Mouse (Mus musculus) forebrain, embryonic 14.5 days (tissue): ENCODE data around the gene Gm5346. TPM values are rescaled to one million over a fixed set of nuclear protein-coding genes. Genes with fewer than 3 reads are reported as not detected.
"Not testable (repeated sequence)": the region's sequence is repeated elsewhere in the genome, so short reads cannot be mapped to it uniquely, and the experiment has no call there.

Source experiments
- ATAC-seq: fragments of 200-750 bp; cut with Nextera tagmentation; 2 replicates; pipeline ENCODE4 v1.8.0; 2017; ENCODE audit warnings: mild to moderate bottlenecking, moderate library complexity
- DNase-seq: peaks from one replicate; pipeline ENCODE4 v3.0.0-alpha.2; 2015; ENCODE audit warnings: low spot score
- H3K27ac ChIP-seq: fragments of 300-500 bp; sonication (generic); 2 replicates; pipeline ENCODE4 v1.5.1; 2014; ENCODE audit warnings: low read depth, mild to moderate bottlenecking, control low read depth, low read length, moderate library complexity
- H3K27me3 ChIP-seq: fragments of 300-500 bp; sonication (generic); replicated peaks from 2 replicates; pipeline ENCODE4 v1.6.1; 2014; ENCODE audit warnings: low read length, control low read depth, mixed read lengths; ENCODE audit not compliant: control insufficient read depth, insufficient read depth
- H3K36me3 ChIP-seq: fragments of 300-500 bp; sonication (generic); 2 replicates; pipeline ENCODE4 v1.6.1; 2014; ENCODE audit warnings: low read length, control low read depth; ENCODE audit not compliant: control insufficient read depth, insufficient read depth
- H3K4me1 ChIP-seq: fragments of 300-500 bp; sonication (generic); 2 replicates; pipeline ENCODE4 v1.6.1; 2014; ENCODE audit warnings: antibody characterized with exemption, low read length, control low read depth; ENCODE audit not compliant: control insufficient read depth, insufficient read depth
- H3K4me2 ChIP-seq: fragments of 300-500 bp; sonication (generic); 2 replicates; pipeline ENCODE4 v1.6.1; 2014; ENCODE audit warnings: mild to moderate bottlenecking, control low read depth, low read length
- H3K4me3 ChIP-seq: fragments of 300-500 bp; sonication (generic); 2 replicates; pipeline ENCODE4 v1.5.1; 2014; ENCODE audit warnings: low read depth, low read length, control low read depth
- H3K9ac ChIP-seq: fragments of 300-500 bp; sonication (generic); 2 replicates; pipeline ENCODE4 v1.6.1; 2014; ENCODE audit warnings: mild to moderate bottlenecking, low read length, control low read depth, moderate library complexity
- H3K9me3 ChIP-seq: fragments of 300-500 bp; sonication (generic); replicated peaks from 2 replicates; pipeline ENCODE4 v1.6.1; 2016; ENCODE audit warnings: low read length, control low read depth, mixed read lengths; ENCODE audit not compliant: control insufficient read depth
- WGBS: fragments of 180-500 bp; shearing (Covaris S2); extraction: QIAGEN DNeasy Blood & Tissue Kit; methylation state at CpG from one replicate; pipeline ENCODE4 v1.1.7; 2014; 5-methylcytosine and 5-hydroxymethylcytosine counted together
- polyA plus RNA-seq: library from polyadenylated mRNA; unstranded; fragments of >200 nt; fragmentation: Nextera tagmentation; extraction: Ambion mirVana; gene quantifications from 2 replicates; pipeline ENCODE4 v1.2.1, GENCODE M21; 2014

Gm5346 gene
- not detected in 2 replicates for polyA plus RNA-seq

GRCm38 (mm10) chr8:43627176-43627575, at the start of gene Gm5346:
TSS of gene Gm5346 (minus strand) at chr8:43627276.
- no peak for ATAC-seq
- WGBS = 89% methylated on average over 3 of the region's 3 CpGs
- H3K9ac ChIP-seq = no peak within 1 kb of the TSS
- no peak within 1 kb of the TSS for H3K4me2 ChIP-seq
- no peak for DNase-seq
- H3K4me1 ChIP-seq = no peaks in the 10 kb centered on the region
- no peaks in the 10 kb centered on the region for H3K36me3 ChIP-seq
- H3K27me3 ChIP-seq = no peaks in the 10 kb centered on the region
- no peak within 1 kb of the TSS for H3K27ac ChIP-seq
- H3K4me3 ChIP-seq = no peak within 1 kb of the TSS
- no peaks in the 10 kb centered on the region for H3K9me3 ChIP-seq

GRCm38 (mm10) chr8:43616046-43616445, 11.0 kb downstream of the Gm5346 start:
- Histone ChIP-seq H3K9me3 (no peaks in the 10 kb centered on the region), H3K9ac (no peak overlapping the region), H3K4me2 (no peak overlapping the region), H3K36me3 (no peaks in the 10 kb centered on the region), H3K4me1 (no peaks in the 10 kb centered on the region), H3K27ac (no peak overlapping the region), H3K4me3 (no peak overlapping the region), H3K27me3 (no peaks in the 10 kb centered on the region)
- WGBS = 74% methylated on average over 1 of the region's 1 CpGs
- DNase-seq = no peak
- no peak for ATAC-seq

- not testable (repeated sequence) for H3K9ac ChIP-seq, H3K27me3 ChIP-seq, H3K4me2 ChIP-seq, H3K9me3 ChIP-seq, H3K36me3 ChIP-seq, H3K4me1 ChIP-seq, H3K4me3 ChIP-seq, DNase-seq, ATAC-seq, H3K27ac ChIP-seq
- WGBS = 84% methylated on average over 13 of the region's 13 CpGs
Observed at GRCm38 (mm10) chr8:43603657-43604056, 23.4 kb downstream of the Gm5346 start.

- not testable (repeated sequence) for H3K4me3 ChIP-seq
Observed at GRCm38 (mm10) chr8:43603166-43603565, 23.9 kb downstream of the Gm5346 start.

GRCm38 (mm10) chr8:43576607-43577006, 50.5 kb downstream of the Gm5346 start, which contains the start of gene Adam26a:
TSS of gene Adam26a (minus strand) at chr8:43576707.
- not testable (repeated sequence) for ATAC-seq, H3K27me3 ChIP-seq, H3K4me3 ChIP-seq, H3K4me1 ChIP-seq, DNase-seq, H3K4me2 ChIP-seq, H3K27ac ChIP-seq, H3K9ac ChIP-seq, H3K36me3 ChIP-seq, H3K9me3 ChIP-seq
- 93% methylated on average over 2 of the region's 2 CpGs for WGBS

More at GRCm38 (mm10) chr8:43603166-43603565, 23.9 kb downstream of the Gm5346 start:
- H3K9ac ChIP-seq, H3K4me2 ChIP-seq, ATAC-seq, H3K9me3 ChIP-seq, H3K4me1 ChIP-seq, H3K27ac ChIP-seq, DNase-seq, H3K36me3 ChIP-seq, H3K27me3 ChIP-seq: not testable (repeated sequence)
- 94% methylated on average over 15 of the region's 15 CpGs for WGBS

Other genes starting within 250 kb of the Gm5346 start
- not detected in 2 replicates for gene Adam26b, start 99.2 kb downstream of the Gm5346 start, polyA plus RNA-seq
- not detected in 2 replicates for gene Adam26a, start 50.6 kb downstream of the Gm5346 start, polyA plus RNA-seq
- not detected in 2 replicates for gene Adam34, start 82.8 kb upstream of the Gm5346 start, polyA plus RNA-seq